In the genomic region with DNA sequence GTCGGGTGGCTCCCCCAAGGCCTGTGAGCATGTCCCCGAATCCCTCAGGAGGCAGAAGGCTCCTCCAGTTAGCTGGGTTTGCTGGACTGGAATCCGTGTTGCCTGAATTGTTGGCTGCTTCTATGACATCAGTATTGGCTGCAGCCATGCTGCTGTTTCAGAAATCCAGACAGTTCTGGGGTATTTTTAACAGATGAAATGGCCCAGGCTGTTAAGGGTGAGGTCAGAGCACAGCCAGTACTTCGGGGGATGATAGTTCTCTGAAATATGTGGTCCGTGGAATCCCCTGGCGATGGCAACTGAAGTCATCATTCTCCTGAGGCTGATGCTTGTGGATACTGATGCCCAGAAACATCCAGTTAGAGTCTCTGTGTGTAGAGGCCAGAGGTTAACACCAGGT, we compare ENCODE assay signal across 16 mouse cellular contexts.
A peak's percentile ranks its signal among the peaks of the same experiment; 100 is the strongest.
DNase-seq lines count a peak whose midpoint lies in the region; ATAC-seq lines count a peak whose summit lies in the region.
"Had no signal": no experiment of that assay in that cellular context is flagged by ENCODE, and none has a peak within 500 bp of the region (broad histone marks: within the 10 kb centered on the region; RNA-seq: fewer than 3 reads in every experiment).

No protein-coding gene starts in this region.

- H3K36me3 ChIP-seq in embryonic facial prominence, embryonic 12.5 days = no peaks in the 10 kb centered on the region
- H3K36me3 ChIP-seq: heart, embryonic 13.5 days had no signal

- peak overlapping the region; percentile 50; the same call in 1 of the 2 replicates for H3K27ac ChIP-seq in embryonic facial prominence, embryonic 12.5 days
- H3K27ac ChIP-seq: heart, embryonic 13.5 days; hindbrain, embryonic 14.5 days had no signal

- peak; percentile 48 for DNase-seq in gastrocnemius, adult 18-20 months (ENCODE audit: low spot score)
- DNase-seq in gastrocnemius, postnatal 4 days (ENCODE audit: low spot score in 2 of 2) = no peak
- DNase-seq in heart, postnatal 36 days = peak; percentile 13 to 15
- DNase-seq in lung, postnatal 14 days = peak; percentile 35
- DNase-seq in kidney, postnatal 36 days = no peak
- no peak for DNase-seq in kidney, adult 11 months
- DNase-seq in layer of hippocampus, postnatal 25 days (ENCODE audit: extremely low spot score in 1 of 2, low spot score in 1 of 2) = no peak
- DNase-seq: adrenal gland, adult 8-10 months; cerebellum, adult 18-20 months; layer of hippocampus, postnatal 36 days; right cerebral cortex, postnatal 4 days; thymus, adult 2 months had no signal

- no peaks in the 10 kb centered on the region for H3K9me3 ChIP-seq in embryonic facial prominence, embryonic 12.5 days
- H3K9me3 ChIP-seq: heart, embryonic 13.5 days had no signal

- no peak overlapping the region for H3K9ac ChIP-seq in embryonic facial prominence, embryonic 12.5 days
- H3K9ac ChIP-seq: heart, embryonic 13.5 days; hindbrain, embryonic 14.5 days had no signal

- H3K4me3 ChIP-seq in embryonic facial prominence, embryonic 12.5 days = no peak overlapping the region
- H3K4me3 ChIP-seq: heart, embryonic 13.5 days had no signal

- no peak overlapping the region for H3K4me2 ChIP-seq in embryonic facial prominence, embryonic 12.5 days (replicated peaks)
- H3K4me2 ChIP-seq: heart, embryonic 13.5 days; hindbrain, embryonic 14.5 days had no signal

- 87% methylated on average over 6 of the region's 6 CpGs for WGBS in embryonic facial prominence, embryonic 12.5 days

- intact Hi-C loops in heart, postnatal 36 days (cut with DNase I) = no loop called here

- no peak for ATAC-seq in embryonic facial prominence, embryonic 12.5 days (ENCODE audit: insufficient number of reproducible peaks, insufficient read depth, low FRiP score, low TSS enrichment)
- ATAC-seq: intestine, postnatal 0 days had no signal

- no peaks in the 10 kb centered on the region for H3K4me1 ChIP-seq in embryonic facial prominence, embryonic 12.5 days

- H3K27me3 ChIP-seq in embryonic facial prominence, embryonic 12.5 days = no peaks in the 10 kb centered on the region
- H3K27me3 ChIP-seq: heart, embryonic 13.5 days had no signal

Comparison
In these comparisons a context has a peak if more than half of its experiments do, and no peak if none do; other contexts are left out.
1. DNase-seq: peak in gastrocnemius, adult 18-20 months (single experiment), heart, postnatal 36 days (2 of 2) and lung, postnatal 14 days (single experiment); none in gastrocnemius, postnatal 4 days (0 of 2), kidney, postnatal 36 days (0 of 2), kidney, adult 11 months (single experiment) and layer of hippocampus, postnatal 25 days (0 of 2).